Mouse (Mus musculus): Measurements from ENCODE around the gene P4ha3. TPM values are rescaled to one million over a fixed set of nuclear protein-coding genes. Genes with fewer than 3 reads are reported as not detected.

The P4ha3 gene
- 0.41 and 0.47 TPM in 2 replicates for polyA plus RNA-seq (2012; rRNA removed)

- TF ChIP-seq POLR2A (IDR thresholded peaks at IDR 0.05; ENCODE audit: low read depth, low read length) (no peak), CTCF (IDR thresholded peaks at IDR 0.05; ENCODE audit: extremely low read depth, insufficient read length, insufficient replicate concordance, low read depth, low read length) (0 out of 2 replicates have a peak, but pooled peaks have one; percentile 7)
- Histone ChIP-seq H3K27me3 (ENCODE audit: control insufficient read depth, insufficient read depth, low read length) (peaks cover 17% of the 10 kb centered on the region), H3K4me3 (ENCODE audit: low read depth, low read length) (peak within 1 kb of the TSS; percentile 46), H3K27ac (ENCODE audit: insufficient read depth, low read depth, low read length) (no peak within 1 kb of the TSS), H3K36me3 (ENCODE audit: control insufficient read depth, insufficient read depth, low read length) (no peaks in the 10 kb centered on the region), H3K4me1 (ENCODE audit: control insufficient read depth, insufficient read depth, insufficient read length, low read length) (no peaks in the 10 kb centered on the region; the same call in none of the 2 replicates)
- 1% methylated on average over 53 of the region's 53 CpGs for whole genome bisulfite sequencing
These were observed at the start of gene P4ha3 for GRCm38 (mm10) chr7:100285383-100285782. Gene P4ha3, plus strand, starts transcription at chr7:100285520.

GRCm38 (mm10) chr7:100238271-100238670 lies 47.0 kb upstream of the P4ha3 start:
- WGBS = 90% methylated on average over 1 of the region's 1 CpGs
- TF ChIP-seq CTCF (IDR thresholded peaks at IDR 0.05; ENCODE audit: extremely low read depth, insufficient read length, insufficient replicate concordance, low read depth, low read length) (no peak), POLR2A (IDR thresholded peaks at IDR 0.05; ENCODE audit: low read depth, low read length) (no peak)
- H3K36me3 ChIP-seq (ENCODE audit: control insufficient read depth, insufficient read depth, low read length) = 0 out of 2 replicates have a peak, but pooled peaks cover 1% of the 10 kb centered on the region
- H3K4me3 ChIP-seq (ENCODE audit: low read depth, low read length) = no peak overlapping the region
- H3K4me1 ChIP-seq (ENCODE audit: control insufficient read depth, insufficient read depth, insufficient read length, low read length) = no peaks in the 10 kb centered on the region
- H3K27ac ChIP-seq (ENCODE audit: insufficient read depth, low read depth, low read length) = no peak overlapping the region
- no peaks in the 10 kb centered on the region for H3K27me3 ChIP-seq (ENCODE audit: control insufficient read depth, insufficient read depth, low read length)

- 90% methylated on average over 2 of the region's 2 CpGs for WGBS
- no peaks in the 10 kb centered on the region for H3K36me3 ChIP-seq (ENCODE audit: control insufficient read depth, insufficient read depth, low read length)
- H3K27me3 ChIP-seq (ENCODE audit: control insufficient read depth, insufficient read depth, low read length) = no peaks in the 10 kb centered on the region
- H3K27ac ChIP-seq (ENCODE audit: insufficient read depth, low read depth, low read length) = no peak overlapping the region
- TF ChIP-seq POLR2A (IDR thresholded peaks at IDR 0.05; ENCODE audit: low read depth, low read length) (no peak), CTCF (IDR thresholded peaks at IDR 0.05; ENCODE audit: extremely low read depth, insufficient read length, insufficient replicate concordance, low read depth, low read length) (no peak)
- H3K4me1 ChIP-seq (ENCODE audit: control insufficient read depth, insufficient read depth, insufficient read length, low read length) = no peaks in the 10 kb centered on the region
- H3K4me3 ChIP-seq (ENCODE audit: low read depth, low read length) = no peak overlapping the region
These were observed 44.7 kb upstream of the P4ha3 start for GRCm38 (mm10) chr7:100240601-100241000.

GRCm38 (mm10) chr7:100243007-100243406 lies 42.3 kb upstream of the P4ha3 start:
- H3K4me3 ChIP-seq (ENCODE audit: low read depth, low read length) = no peak overlapping the region
- H3K27ac ChIP-seq (ENCODE audit: insufficient read depth, low read depth, low read length) = no peak overlapping the region
- H3K36me3 ChIP-seq (ENCODE audit: control insufficient read depth, insufficient read depth, low read length) = 0 out of 2 replicates have a peak, but pooled peaks cover 1% of the 10 kb centered on the region
- no peak for TF ChIP-seq POLR2A (IDR thresholded peaks at IDR 0.05; ENCODE audit: low read depth, low read length)
- TF ChIP-seq CTCF (IDR thresholded peaks at IDR 0.05; ENCODE audit: extremely low read depth, insufficient read length, insufficient replicate concordance, low read depth, low read length) = no peak
- no peaks in the 10 kb centered on the region for H3K4me1 ChIP-seq (ENCODE audit: control insufficient read depth, insufficient read depth, insufficient read length, low read length)
- H3K27me3 ChIP-seq (ENCODE audit: control insufficient read depth, insufficient read depth, low read length) = no peaks in the 10 kb centered on the region
- 82% methylated on average over 1 of the region's 1 CpGs for WGBS

- no peak for TF ChIP-seq POLR2A (IDR thresholded peaks at IDR 0.05; ENCODE audit: low read depth, low read length)
- no peak for TF ChIP-seq CTCF (IDR thresholded peaks at IDR 0.05; ENCODE audit: extremely low read depth, insufficient read length, insufficient replicate concordance, low read depth, low read length)
- no peak overlapping the region for H3K27ac ChIP-seq (ENCODE audit: insufficient read depth, low read depth, low read length)
These were observed 41.1 kb upstream of the P4ha3 start for GRCm38 (mm10) chr7:100244225-100244624.

GRCm38 (mm10) chr7:100245176-100245575 lies 40.1 kb upstream of the P4ha3 start:
- no peak overlapping the region for H3K4me3 ChIP-seq (ENCODE audit: low read depth, low read length)
- TF ChIP-seq POLR2A (IDR thresholded peaks at IDR 0.05; ENCODE audit: low read depth, low read length) = no peak
- TF ChIP-seq CTCF (IDR thresholded peaks at IDR 0.05; ENCODE audit: extremely low read depth, insufficient read length, insufficient replicate concordance, low read depth, low read length) = no peak
- 94% methylated on average over 3 of the region's 3 CpGs for WGBS
- no peaks in the 10 kb centered on the region for H3K4me1 ChIP-seq (ENCODE audit: control insufficient read depth, insufficient read depth, insufficient read length, low read length)
- 0 out of 2 replicates have a peak, but pooled peaks cover 1% of the 10 kb centered on the region for H3K36me3 ChIP-seq (ENCODE audit: control insufficient read depth, insufficient read depth, low read length)
- H3K27ac ChIP-seq (ENCODE audit: insufficient read depth, low read depth, low read length) = no peak overlapping the region
- H3K27me3 ChIP-seq (ENCODE audit: control insufficient read depth, insufficient read depth, low read length) = no peaks in the 10 kb centered on the region

More at GRCm38 (mm10) chr7:100244225-100244624, 41.1 kb upstream of the P4ha3 start:
- Histone ChIP-seq H3K4me1 (ENCODE audit: control insufficient read depth, insufficient read depth, insufficient read length, low read length) (no peaks in the 10 kb centered on the region), H3K36me3 (ENCODE audit: control insufficient read depth, insufficient read depth, low read length) (0 out of 2 replicates have a peak, but pooled peaks cover 1% of the 10 kb centered on the region), H3K27me3 (ENCODE audit: control insufficient read depth, insufficient read depth, low read length) (no peaks in the 10 kb centered on the region), H3K4me3 (ENCODE audit: low read depth, low read length) (no peak overlapping the region)
- WGBS = 95% methylated on average over 4 of the region's 4 CpGs

- Histone ChIP-seq H3K27ac (ENCODE audit: insufficient read depth, low read depth, low read length) (no peak overlapping the region), H3K4me3 (ENCODE audit: low read depth, low read length) (no peak overlapping the region), H3K36me3 (ENCODE audit: control insufficient read depth, insufficient read depth, low read length) (peaks cover 13% of the 10 kb centered on the region), H3K4me1 (ENCODE audit: control insufficient read depth, insufficient read depth, insufficient read length, low read length) (no peaks in the 10 kb centered on the region), H3K27me3 (ENCODE audit: control insufficient read depth, insufficient read depth, low read length) (no peaks in the 10 kb centered on the region)
- 96% methylated on average over 5 of the region's 5 CpGs for whole genome bisulfite sequencing
- TF ChIP-seq POLR2A (IDR thresholded peaks at IDR 0.05; ENCODE audit: low read depth, low read length) (no peak), CTCF (IDR thresholded peaks at IDR 0.05; ENCODE audit: extremely low read depth, insufficient read length, insufficient replicate concordance, low read depth, low read length) (no peak)
These were observed 34.7 kb upstream of the P4ha3 start for GRCm38 (mm10) chr7:100250667-100251066.

Measured in small intestine, adult 2 months (tissue).